Mouse (Mus musculus): ENCODE data around the gene Olfr474. TPM values are rescaled to one million over a fixed set of nuclear protein-coding genes. Genes with fewer than 3 reads are reported as not detected.
"Not testable (repeated sequence)": the region's sequence is repeated elsewhere in the genome, so short reads cannot be mapped to it uniquely, and the experiment has no call there.

Olfr474 gene
- not detected in 2 replicates for total RNA-seq (2017)

- ATAC-seq (replicated peaks in 1 of 2; ENCODE audit: insufficient read depth in 1 of 2, low FRiP score in 2 of 2, low TSS enrichment in 1 of 2, low read depth in 1 of 2, poor library complexity in 2 of 2, severe bottlenecking in 2 of 2) = no peak
Measured at GRCm38 (mm10) chr7:107954343-107954742, at the start of gene Olfr474. Olfr474 (plus strand) TSS chr7:107954643.

- no peak for ATAC-seq (replicated peaks in 1 of 2; ENCODE audit: insufficient read depth in 1 of 2, low FRiP score in 2 of 2, low TSS enrichment in 1 of 2, low read depth in 1 of 2, poor library complexity in 2 of 2, severe bottlenecking in 2 of 2)
Measured at GRCm38 (mm10) chr7:107930146-107930545, 24.3 kb upstream of the Olfr474 start, which contains the start of gene Olfr473. Olfr473 (plus strand) TSS chr7:107930446.

- not testable (repeated sequence) for ATAC-seq (replicated peaks in 1 of 2; ENCODE audit: insufficient read depth in 1 of 2, low FRiP score in 2 of 2, low TSS enrichment in 1 of 2, low read depth in 1 of 2, poor library complexity in 2 of 2, severe bottlenecking in 2 of 2)
Measured at GRCm38 (mm10) chr7:107952539-107952938, 1.9 kb upstream of the Olfr474 start.

- no peak for ATAC-seq (replicated peaks in 1 of 2; ENCODE audit: insufficient read depth in 1 of 2, low FRiP score in 2 of 2, low TSS enrichment in 1 of 2, low read depth in 1 of 2, poor library complexity in 2 of 2, severe bottlenecking in 2 of 2)
Measured at GRCm38 (mm10) chr7:107964503-107964902, 10.1 kb downstream of the Olfr474 start, which contains the start of gene Olfr476. Olfr476 (plus strand) TSS chr7:107964803.

- no peak for ATAC-seq (replicated peaks in 1 of 2; ENCODE audit: insufficient read depth in 1 of 2, low FRiP score in 2 of 2, low TSS enrichment in 1 of 2, low read depth in 1 of 2, poor library complexity in 2 of 2, severe bottlenecking in 2 of 2)
Measured at GRCm38 (mm10) chr7:107986393-107986792, 31.9 kb downstream of the Olfr474 start, which contains the start of gene Olfr477. Olfr477 (plus strand) TSS chr7:107986693.

Other genes starting within 250 kb of the Olfr474 start
- gene Cyb5r2, start 196.6 kb upstream of the Olfr474 start, total RNA-seq (2017) = not detected in 2 replicates
- not detected in 2 replicates for gene Ovch2, start 153.4 kb upstream of the Olfr474 start, total RNA-seq (2017)
- gene Olfr467, start 142.4 kb upstream of the Olfr474 start, total RNA-seq (2017) = not detected in 2 replicates
- gene Olfr469, start 129.1 kb upstream of the Olfr474 start, total RNA-seq (2017) = not detected in 2 replicates
- not detected in 2 replicates for gene Olfr470, start 107.2 kb upstream of the Olfr474 start, total RNA-seq (2017)
- not detected in 2 replicates for gene Olfr472, start 56.7 kb upstream of the Olfr474 start, total RNA-seq (2017)
- not detected in 2 replicates for gene Olfr473, start 24.2 kb upstream of the Olfr474 start, total RNA-seq (2017)
- not detected in 2 replicates for gene Olfr476, start 10.2 kb downstream of the Olfr474 start, total RNA-seq (2017)
- gene Olfr477, start 32.0 kb downstream of the Olfr474 start, total RNA-seq (2017) = not detected in 2 replicates
- gene Olfr478, start 79.3 kb downstream of the Olfr474 start, total RNA-seq (2017) = not detected in 2 replicates
- not detected in 2 replicates for gene Olfr479, start 96.0 kb downstream of the Olfr474 start, total RNA-seq (2017)
- not detected in 2 replicates for gene Olfr480, start 112.7 kb downstream of the Olfr474 start, total RNA-seq (2017)
- gene Olfr481, start 125.2 kb downstream of the Olfr474 start, total RNA-seq (2017) = not detected in 2 replicates
- gene Olfr482, start 142.9 kb downstream of the Olfr474 start, total RNA-seq (2017) = 0.25 TPM in 1 of 2 replicates, not detected in the other
- gene Olfr483, start 146.2 kb downstream of the Olfr474 start, total RNA-seq (2017) = not detected in 2 replicates
- not detected in 2 replicates for gene Olfr484, start 172.8 kb downstream of the Olfr474 start, total RNA-seq (2017)
- not detected in 2 replicates for gene Olfr485, start 205.2 kb downstream of the Olfr474 start, total RNA-seq (2017)
- not detected in 2 replicates for gene Olfr486, start 218.1 kb downstream of the Olfr474 start, total RNA-seq (2017)

All from hematopoietic stem cell, adult 5-6 weeks (primary cell).